Mouse (Mus musculus) brain, embryonic 18.5 days (tissue): Measurements from ENCODE around the gene Serbp1.
"Not testable (repeated sequence)": the region's sequence is repeated elsewhere in the genome, so short reads cannot be mapped to it uniquely, and the experiment has no call there.

Experiments
- DNase-seq: peaks from one replicate; pipeline ENCODE4 v3.0.0-alpha.2; 2012; ENCODE audit warnings: low read depth, low spot score

The Serbp1 gene

GRCm38 (mm10) chr6:67237977-67238376 lies at the start of gene Serbp1:
Gene Serbp1 (plus strand): TSS chr6:67238176.
- DNase-seq = no peak

GRCm38 (mm10) chr6:67193591-67193990 lies 44.4 kb upstream of the Serbp1 start:
- DNase-seq = no peak

GRCm38 (mm10) chr6:67194606-67195005 lies 43.4 kb upstream of the Serbp1 start:
- DNase-seq = no peak

GRCm38 (mm10) chr6:67195148-67195611 lies 42.8 kb upstream of the Serbp1 start:
- DNase-seq = no peak

GRCm38 (mm10) chr6:67196821-67197220 lies 41.2 kb upstream of the Serbp1 start:
- DNase-seq = no peak

- DNase-seq = no peak
Observed at GRCm38 (mm10) chr6:67198085-67198484, 39.9 kb upstream of the Serbp1 start.

GRCm38 (mm10) chr6:67200715-67201322 lies 37.2 kb upstream of the Serbp1 start:
- DNase-seq = peak; percentile 40

- DNase-seq = no peak
Observed at GRCm38 (mm10) chr6:67205081-67206037, 32.6 kb upstream of the Serbp1 start.

GRCm38 (mm10) chr6:67212362-67212761 lies 25.6 kb upstream of the Serbp1 start:
- no peak for DNase-seq

GRCm38 (mm10) chr6:67213429-67214098 lies 24.4 kb upstream of the Serbp1 start:
- no peak for DNase-seq

GRCm38 (mm10) chr6:67217402-67217801 lies 20.6 kb upstream of the Serbp1 start:
- DNase-seq = no peak

- DNase-seq = no peak
Observed at GRCm38 (mm10) chr6:67217846-67218245, 20.1 kb upstream of the Serbp1 start.

- no peak for DNase-seq
Observed at GRCm38 (mm10) chr6:67218566-67218965, 19.4 kb upstream of the Serbp1 start.

GRCm38 (mm10) chr6:67219931-67220330 lies 18.0 kb upstream of the Serbp1 start:
- not testable (repeated sequence) for DNase-seq

- DNase-seq = no peak
Observed at GRCm38 (mm10) chr6:67220731-67221130, 17.2 kb upstream of the Serbp1 start.

GRCm38 (mm10) chr6:67223082-67223481 lies 14.9 kb upstream of the Serbp1 start:
- no peak for DNase-seq

GRCm38 (mm10) chr6:67223499-67223898 lies 14.5 kb upstream of the Serbp1 start:
- no peak for DNase-seq

- DNase-seq = no peak
Observed at GRCm38 (mm10) chr6:67226286-67226685, 11.7 kb upstream of the Serbp1 start.

- DNase-seq = no peak
Observed at GRCm38 (mm10) chr6:67228459-67229107, 9.4 kb upstream of the Serbp1 start.

GRCm38 (mm10) chr6:67229521-67229920 lies 8.5 kb upstream of the Serbp1 start:
- DNase-seq = no peak

- no peak for DNase-seq
Observed at GRCm38 (mm10) chr6:67229922-67230518, 8.0 kb upstream of the Serbp1 start.
